Mouse (Mus musculus): ENCODE measurements at regions not wholly inside any gene's neighbourhood (a gene's known extent, or its start where the extent isn't known, plus 50 kb on each side); places are given as distances from the start of the nearest gene placed in this dataset.

- no peak for DNase-seq (ENCODE audit: low read depth)
These were observed 82.1 kb upstream of the Cpsf6 start for GRCm38 (mm10) chr10:117461791-117462516.

DNA sequence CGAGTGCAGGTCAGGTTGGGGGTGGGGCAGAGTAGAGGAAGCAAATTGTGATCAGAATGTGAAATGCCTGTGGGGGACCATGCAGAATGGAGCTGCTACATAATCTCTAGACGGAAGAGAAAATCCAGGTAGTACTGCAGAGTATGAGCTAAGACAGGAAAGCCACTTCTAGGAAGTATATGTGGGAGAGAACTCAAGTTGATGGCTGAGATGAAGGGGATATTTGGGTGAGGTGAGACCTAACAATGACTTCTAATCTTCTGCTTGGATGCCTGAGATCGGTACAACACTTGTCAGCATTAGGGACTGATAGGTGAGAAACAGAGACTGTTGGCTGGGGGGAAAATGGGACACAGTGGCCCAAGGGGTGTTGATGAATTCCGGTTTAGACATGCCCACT lies 81.4 kb upstream of the Cpsf6 start:
- no peak for DNase-seq (ENCODE audit: low read depth)

DNA sequence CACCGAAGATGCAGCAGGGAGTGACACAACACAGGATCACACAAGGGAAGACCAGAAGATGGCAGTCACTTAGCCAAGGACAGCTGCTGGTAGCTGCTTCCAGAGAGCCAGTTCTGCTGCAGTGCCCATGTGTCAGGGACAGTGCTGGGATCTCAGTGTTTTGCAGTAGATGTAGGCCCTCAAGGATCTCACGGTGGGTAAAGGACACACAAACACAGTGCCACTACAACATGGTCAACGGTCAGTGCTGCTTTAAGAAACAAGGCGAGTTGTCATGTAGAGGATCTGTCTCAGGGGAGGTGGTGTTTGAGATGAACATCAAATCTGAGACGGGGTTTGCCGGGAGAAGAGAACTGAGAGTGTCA lies 80.5 kb upstream of the Cpsf6 start:
- DNase-seq (ENCODE audit: low read depth), result no peak

DNA sequence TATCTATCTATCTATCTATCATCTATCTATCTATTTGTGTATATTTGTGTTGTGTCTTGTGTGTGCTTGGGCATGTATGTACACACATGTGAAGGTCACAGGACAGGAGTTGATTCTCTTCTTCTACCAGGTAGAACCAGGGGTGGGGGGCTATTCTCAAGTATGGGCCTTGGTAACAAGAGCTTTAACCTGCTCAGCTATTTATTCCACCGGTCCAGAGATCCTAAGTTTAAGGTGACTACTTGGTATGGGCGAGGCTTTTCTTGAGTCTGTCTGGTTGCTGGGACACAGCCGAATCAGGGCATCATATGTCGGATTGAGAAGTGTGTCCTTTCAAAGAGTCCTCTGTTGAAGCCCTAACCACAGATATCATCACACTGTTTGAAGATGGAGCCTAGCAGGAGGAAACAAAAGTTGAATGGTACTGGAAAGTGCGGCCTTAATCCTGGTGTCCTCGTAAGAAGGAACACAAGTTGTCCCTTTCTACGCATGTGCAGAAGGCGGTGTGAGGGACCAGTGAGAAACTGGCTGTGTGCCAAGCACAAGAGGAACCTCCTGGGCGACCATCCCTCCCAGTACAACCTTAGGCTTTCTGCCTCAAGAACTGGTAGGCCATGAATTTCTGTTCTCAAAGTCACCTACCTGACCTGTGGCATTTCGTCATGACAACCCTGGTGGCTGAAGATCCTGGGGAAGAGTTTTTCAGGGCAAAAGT lies 80.0 kb upstream of the Cpsf6 start:
- DNase-seq (ENCODE audit: low read depth), result no peak

- no peak for DNase-seq (ENCODE audit: low read depth)
These were observed 79.2 kb upstream of the Cpsf6 start for GRCm38 (mm10) chr10:117459041-117459475.

GRCm38 (mm10) chr10:117458271-117459040 lies 78.6 kb upstream of the Cpsf6 start:
- DNase-seq (ENCODE audit: low read depth), result no peak

DNA sequence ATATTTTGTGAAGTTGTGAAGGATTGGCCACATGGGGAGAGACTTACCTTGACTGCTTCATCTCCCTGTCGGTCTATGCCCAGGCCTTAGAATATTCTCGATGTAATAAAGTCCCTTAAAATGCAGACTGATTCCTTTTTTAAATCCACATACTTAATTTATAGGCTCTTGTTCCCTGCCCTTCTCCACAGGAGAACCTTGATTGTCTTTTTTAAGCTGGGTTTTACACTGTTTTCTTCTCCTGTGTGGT lies 77.8 kb upstream of the Cpsf6 start:
- no peak for DNase-seq (ENCODE audit: low read depth)

DNA sequence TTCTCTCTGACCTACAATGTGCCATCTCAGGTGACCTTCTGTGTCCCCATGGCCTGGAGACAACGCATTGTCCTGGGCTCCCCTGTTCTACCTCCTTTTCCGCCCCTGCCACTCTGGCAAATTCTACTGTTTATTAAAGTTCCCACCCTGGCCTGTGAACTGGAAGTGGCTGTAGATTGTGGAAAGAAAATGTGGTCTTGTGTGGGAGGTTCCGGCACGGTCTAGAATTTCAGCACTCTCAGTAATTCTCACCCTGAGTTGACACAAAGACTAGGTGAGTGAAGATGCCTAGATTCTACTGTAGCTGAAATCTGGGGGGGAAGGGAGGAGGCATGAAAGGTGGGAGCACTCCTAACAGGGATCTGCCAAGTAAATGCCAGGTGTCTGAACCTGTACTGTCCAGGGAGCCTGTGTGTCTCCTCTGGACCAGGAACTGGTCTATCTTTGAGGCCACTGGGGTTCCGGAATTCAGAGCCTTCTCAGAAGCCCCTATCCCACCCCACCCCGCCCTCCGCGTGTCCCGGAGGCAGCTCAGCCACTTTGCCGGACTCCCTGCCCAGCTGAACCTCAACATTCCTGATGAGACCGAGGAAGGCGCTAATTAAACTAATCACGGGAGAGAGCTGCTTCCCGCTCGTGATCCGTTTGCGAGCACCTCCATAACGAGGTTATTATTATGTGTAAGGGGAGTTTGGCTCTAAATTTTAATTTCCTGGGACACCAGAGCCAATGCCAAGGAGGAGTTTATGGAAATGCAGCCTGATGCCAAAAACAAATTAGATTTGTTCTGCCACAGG lies 77.3 kb upstream of the Cpsf6 start:
- no peak for DNase-seq (ENCODE audit: low read depth)

GRCm38 (mm10) chr10:117456427-117456826 lies 76.6 kb upstream of the Cpsf6 start:
- DNase-seq (ENCODE audit: low read depth), result no peak

GRCm38 (mm10) chr10:117455595-117456302 lies 75.9 kb upstream of the Cpsf6 start:
- no peak for DNase-seq (ENCODE audit: low read depth)

- DNase-seq (ENCODE audit: low read depth), result no peak
These were observed 75.1 kb upstream of the Cpsf6 start for GRCm38 (mm10) chr10:117454711-117455591.

GRCm38 (mm10) chr10:117454171-117454500 lies 74.3 kb upstream of the Cpsf6 start:
- DNase-seq (ENCODE audit: low read depth), result no peak

- DNase-seq (ENCODE audit: low read depth), result no peak
These were observed 73.8 kb upstream of the Cpsf6 start for GRCm38 (mm10) chr10:117453406-117454170.

- DNase-seq (ENCODE audit: low read depth), result no peak
These were observed 72.6 kb upstream of the Cpsf6 start for GRCm38 (mm10) chr10:117452190-117452950.

DNA sequence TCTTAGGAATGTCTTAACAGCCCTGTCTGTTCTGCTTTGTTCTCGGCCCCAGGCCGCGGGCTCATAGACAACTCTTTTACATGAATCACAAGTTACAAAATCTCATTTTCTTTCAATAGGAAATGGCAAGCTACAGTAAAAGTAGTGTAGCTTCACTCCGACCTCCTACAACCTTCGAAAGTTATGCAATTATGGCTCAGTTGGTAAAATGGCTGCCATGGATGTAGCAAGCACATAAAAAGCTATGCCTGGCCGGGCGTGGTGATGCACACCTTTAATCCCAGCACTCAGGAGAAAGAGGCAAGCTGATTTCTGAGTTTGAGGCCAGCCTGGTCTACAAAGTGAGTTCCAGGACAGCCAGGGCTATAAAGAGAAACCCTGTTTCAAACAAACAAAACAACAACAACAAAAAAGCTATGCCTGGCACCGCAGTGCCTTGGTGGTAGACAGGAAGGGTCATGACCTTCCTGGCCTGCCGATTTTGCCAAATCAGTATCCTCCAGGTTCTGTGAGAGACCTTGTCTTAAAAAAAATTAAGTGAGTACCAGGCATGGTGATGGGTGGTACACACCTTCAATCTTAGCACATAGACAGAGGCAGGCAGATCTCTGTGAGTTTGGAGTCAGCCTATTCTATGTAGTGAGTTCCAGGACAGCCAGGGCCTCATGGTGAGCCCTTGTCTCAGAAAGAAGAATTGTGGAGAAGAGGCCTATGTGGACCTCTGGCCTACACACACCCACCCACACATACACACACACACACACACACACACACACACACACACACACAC lies 71.8 kb upstream of the Cpsf6 start:
- DNase-seq (ENCODE audit: low read depth), result no peak

- no peak for DNase-seq (ENCODE audit: low read depth)
These were observed 70.8 kb upstream of the Cpsf6 start for GRCm38 (mm10) chr10:117450631-117451030.

- DNase-seq (ENCODE audit: low read depth), result no peak
These were observed 70.4 kb upstream of the Cpsf6 start for GRCm38 (mm10) chr10:117450240-117450569.

GRCm38 (mm10) chr10:117449416-117450239 lies 69.8 kb upstream of the Cpsf6 start:
- DNase-seq (ENCODE audit: low read depth), result no peak

Data from c-Kit-positive CD71-negative TER-119-negative erythroid progenitor cells, embryonic 14.5 days (primary cell).